Mouse (Mus musculus) CH12.LX (cell line): ENCODE results near the gene Aaas. TPM values are rescaled to one million over a fixed set of nuclear protein-coding genes. Genes with fewer than 3 reads are reported as not detected.

Experiments used
- DNase-seq: peaks from one replicate; pipeline ENCODE4 v3.0.0-alpha.2; 2013; ENCODE audit errors: extremely low read depth
- H3K27ac ChIP-seq: 2 replicates; pipeline ENCODE4 v1.5.1; 2012; ENCODE audit warnings: low read depth, mild to moderate bottlenecking, control low read depth, moderate library complexity; ENCODE audit not compliant: insufficient read depth
- H3K27me3 ChIP-seq: replicated peaks from 2 replicates; pipeline ENCODE3; 2012; ENCODE audit warnings: inconsistent platforms
- H3K36me3 ChIP-seq, 2 experiments: replicated peaks in 1 of 2; 2 replicates each; pipeline versions ENCODE3 to v1.6.1; 2012; ENCODE audit warnings: inconsistent platforms in 1 of 2, low read length in 1 of 2, mild to moderate bottlenecking in 1 of 2, mixed read lengths in 1 of 2, moderate library complexity in 1 of 2; ENCODE audit not compliant: control insufficient read depth in 1 of 2, insufficient read depth in 1 of 2
- H3K4me1 ChIP-seq, 2 experiments: 2 replicates each; pipeline ENCODE4 v1.6.1; 2012; ENCODE audit warnings: inconsistent platforms in 1 of 2, moderate library complexity in 1 of 2; ENCODE audit not compliant: insufficient read depth in 2 of 2, control insufficient read depth in 1 of 2
- H3K4me2 ChIP-seq: 2 replicates; pipeline ENCODE4 v1.6.1; 2012; ENCODE audit warnings: low read depth, mild to moderate bottlenecking, control low read depth; ENCODE audit not compliant: poor library complexity, insufficient read depth, severe bottlenecking
- H3K4me3 ChIP-seq, 3 experiments: fragments of 150-350 bp in 1 of 3; sonication (generic) in 1 of 3; replicated peaks in 1 of 3; 2 replicates each; pipeline versions ENCODE3 to v1.5.1; 2011 to 2012; ENCODE audit warnings: low read depth in 2 of 3, low read length in 2 of 3, mild to moderate bottlenecking in 2 of 3, moderate library complexity in 2 of 3, control low read depth in 1 of 3, improper control_type of control experiment in 1 of 3, inconsistent platforms in 1 of 3, mixed read lengths in 1 of 3; ENCODE audit not compliant: poor library complexity in 1 of 3
- H3K79me2 ChIP-seq: replicated peaks from 2 replicates; pipeline ENCODE4 v1.6.1; 2012; ENCODE audit warnings: mild to moderate bottlenecking, moderate library complexity; ENCODE audit not compliant: control insufficient read depth, poor library complexity, insufficient read depth, severe bottlenecking; ENCODE audit errors: extremely low read depth
- H3K9ac ChIP-seq: 2 replicates; pipeline ENCODE4 v1.6.1; 2012; ENCODE audit warnings: low read depth, mild to moderate bottlenecking, control low read depth, moderate library complexity; ENCODE audit not compliant: insufficient read depth
- H3K9me3 ChIP-seq: replicated peaks from 2 replicates; pipeline ENCODE3; 2012; ENCODE audit warnings: low read length, inconsistent platforms, mixed read lengths
- BHLHE40 ChIP-seq: IDR thresholded peaks from 2 replicates; pipeline ENCODE4 v1.6.1; 2011; ENCODE audit warnings: mild to moderate bottlenecking, low read depth, low read length, improper control_type of control experiment
- CHD1 ChIP-seq: IDR thresholded peaks from 2 replicates; pipeline ENCODE4 v1.6.1; 2012; ENCODE audit warnings: low read depth, low read length, improper control_type of control experiment, inconsistent platforms
- CHD2 ChIP-seq: IDR thresholded peaks from 2 replicates; pipeline ENCODE4 v1.6.1; 2011; ENCODE audit warnings: low read length, improper control_type of control experiment
- CTCF ChIP-seq, 2 experiments: IDR thresholded peaks in 1 of 2; conservative IDR thresholded peaks in 1 of 2; 2 replicates each; pipeline ENCODE4 v1.5.1; 2011 to 2012; ENCODE audit warnings: low read depth in 2 of 2, low read length in 2 of 2, improper control_type of control experiment in 1 of 2, inconsistent platforms in 1 of 2, mild to moderate bottlenecking in 1 of 2, moderate library complexity in 1 of 2
- E2F4 ChIP-seq: IDR thresholded peaks from 2 replicates; pipeline ENCODE4 v1.6.1; 2011; ENCODE audit warnings: low read depth, low read length, improper control_type of control experiment; ENCODE audit not compliant: insufficient replicate concordance
- ELF1 ChIP-seq: IDR thresholded peaks from 2 replicates; pipeline ENCODE4 v1.6.1; 2014; ENCODE audit warnings: low read depth, mild to moderate bottlenecking, inconsistent platforms, low read length, improper control_type of control experiment
- EP300 ChIP-seq: IDR thresholded peaks from 2 replicates; pipeline ENCODE4 v1.6.1; 2011; ENCODE audit warnings: low read length, improper control_type of control experiment
- ETS1 ChIP-seq: conservative IDR thresholded peaks from 2 replicates; pipeline ENCODE4 v1.6.1; 2012; ENCODE audit warnings: low read depth, mild to moderate bottlenecking, inconsistent platforms, low read length, improper control_type of control experiment, moderate library complexity
- GABPA ChIP-seq: IDR thresholded peaks from 2 replicates; pipeline ENCODE4 v1.6.1; 2012; ENCODE audit warnings: low read depth, low read length, improper control_type of control experiment, inconsistent platforms; ENCODE audit not compliant: insufficient replicate concordance
- HCFC1 ChIP-seq: IDR thresholded peaks from 2 replicates; pipeline ENCODE4 v1.6.1; 2012; ENCODE audit warnings: low read depth, mild to moderate bottlenecking, inconsistent platforms, low read length, improper control_type of control experiment
- IRF4 ChIP-seq: IDR thresholded peaks from 2 replicates; pipeline ENCODE4 v1.6.1; 2014; ENCODE audit warnings: low read depth, mild to moderate bottlenecking, inconsistent platforms, low read length, improper control_type of control experiment
- JUN ChIP-seq: IDR thresholded peaks from 2 replicates; pipeline ENCODE4 v1.6.1; 2011; ENCODE audit warnings: low read depth, mild to moderate bottlenecking, low read length, improper control_type of control experiment, moderate library complexity; ENCODE audit not compliant: insufficient read depth
- JUND ChIP-seq: conservative IDR thresholded peaks from 2 replicates; pipeline ENCODE4 v1.6.1; 2011; ENCODE audit warnings: low read depth, low read length, improper control_type of control experiment
- KAT2A ChIP-seq: IDR thresholded peaks from 2 replicates; pipeline ENCODE4 v1.6.1; 2012; ENCODE audit warnings: low read length, improper control_type of control experiment, inconsistent platforms; ENCODE audit not compliant: insufficient replicate concordance
- MAFK ChIP-seq: IDR thresholded peaks from 2 replicates; pipeline ENCODE4 v1.6.1; 2011; ENCODE audit warnings: low read length, improper control_type of control experiment; ENCODE audit not compliant: insufficient replicate concordance
- MAX ChIP-seq: IDR thresholded peaks from 2 replicates; pipeline ENCODE4 v1.6.1; 2011; ENCODE audit warnings: low read length, improper control_type of control experiment
- MAZ ChIP-seq: IDR thresholded peaks from 2 replicates; pipeline ENCODE4 v1.6.1; 2012; ENCODE audit warnings: low read depth, mild to moderate bottlenecking, inconsistent platforms, low read length, improper control_type of control experiment, moderate library complexity
- MEF2A ChIP-seq: IDR thresholded peaks from 2 replicates; pipeline ENCODE4 v1.6.1; 2014; ENCODE audit warnings: low read depth, mild to moderate bottlenecking, inconsistent platforms, low read length, improper control_type of control experiment, borderline replicate concordance
- MXI1 ChIP-seq: IDR thresholded peaks from 2 replicates; pipeline ENCODE4 v1.6.1; 2011; ENCODE audit warnings: mild to moderate bottlenecking, low read depth, low read length, improper control_type of control experiment
- MYC ChIP-seq: IDR thresholded peaks from 2 replicates; pipeline ENCODE4 v1.6.1; 2011; ENCODE audit warnings: low read depth, mild to moderate bottlenecking, improper control_type of control experiment, low read length
- NELFE ChIP-seq: IDR thresholded peaks from 2 replicates; pipeline ENCODE4 v1.6.1; 2011; ENCODE audit warnings: low read depth, low read length, improper control_type of control experiment
- NRF1 ChIP-seq: IDR thresholded peaks from 2 replicates; pipeline ENCODE4 v1.6.1; 2014; ENCODE audit warnings: low read depth, mild to moderate bottlenecking, inconsistent platforms, low read length, improper control_type of control experiment, moderate library complexity
- PAX5 ChIP-seq: IDR thresholded peaks from 2 replicates; pipeline ENCODE4 v1.6.1; 2012; ENCODE audit warnings: low read length, inconsistent platforms, mixed read lengths
- POLR2A ChIP-seq: IDR thresholded peaks from 2 replicates; pipeline ENCODE4 v1.6.1; 2011; ENCODE audit warnings: low read depth, mild to moderate bottlenecking, improper control_type of control experiment, low read length
- POLR2AphosphoS2 ChIP-seq: IDR thresholded peaks from 2 replicates; pipeline ENCODE4 v1.6.1; 2011; ENCODE audit warnings: low read depth, low read length, improper control_type of control experiment
- RAD21 ChIP-seq: IDR thresholded peaks from 2 replicates; pipeline ENCODE4 v1.6.1; 2011; ENCODE audit warnings: low read depth, mild to moderate bottlenecking, low read length, improper control_type of control experiment, moderate library complexity
- RCOR1 ChIP-seq: conservative IDR thresholded peaks from 2 replicates; pipeline ENCODE4 v1.6.1; 2012; ENCODE audit warnings: low read depth, mild to moderate bottlenecking, inconsistent platforms, low read length, improper control_type of control experiment
- SIN3A ChIP-seq: IDR thresholded peaks from 2 replicates; pipeline ENCODE4 v1.6.1; 2012; ENCODE audit warnings: low read length, improper control_type of control experiment, inconsistent platforms
- SMC3 ChIP-seq: IDR thresholded peaks from 2 replicates; pipeline ENCODE4 v1.6.1; 2011; ENCODE audit warnings: low read depth, low read length, improper control_type of control experiment
- TBP ChIP-seq: conservative IDR thresholded peaks from 2 replicates; pipeline ENCODE4 v1.6.1; 2011; ENCODE audit warnings: low read depth, low read length, improper control_type of control experiment
- TCF12 ChIP-seq: IDR thresholded peaks from 2 replicates; pipeline ENCODE4 v1.6.1; 2014; ENCODE audit warnings: low read depth, mild to moderate bottlenecking, inconsistent platforms, low read length, improper control_type of control experiment
- UBTF ChIP-seq: IDR thresholded peaks from 2 replicates; pipeline ENCODE4 v1.6.1; 2012; ENCODE audit warnings: low read depth, mild to moderate bottlenecking, inconsistent platforms, low read length, improper control_type of control experiment, moderate library complexity
- USF1 ChIP-seq: IDR thresholded peaks from 2 replicates; pipeline ENCODE4 v1.6.1; 2014; ENCODE audit warnings: low read depth, mild to moderate bottlenecking, inconsistent platforms, low read length, improper control_type of control experiment
- USF2 ChIP-seq: conservative IDR thresholded peaks from 2 replicates; pipeline ENCODE4 v1.6.1; 2011; ENCODE audit warnings: low read depth, low read length, improper control_type of control experiment
- ZC3H11A ChIP-seq: IDR thresholded peaks from 2 replicates; pipeline ENCODE4 v1.6.1; 2012; ENCODE audit warnings: low read depth, mild to moderate bottlenecking, inconsistent platforms, low read length, improper control_type of control experiment
- ZKSCAN1 ChIP-seq: IDR thresholded peaks from 2 replicates; pipeline ENCODE4 v1.6.1; 2012; ENCODE audit warnings: low read depth, inconsistent platforms, low read length, improper control_type of control experiment, borderline replicate concordance
- ZMIZ1 ChIP-seq: IDR thresholded peaks from 2 replicates; pipeline ENCODE4 v1.6.1; 2012; ENCODE audit warnings: low read depth, mild to moderate bottlenecking, inconsistent platforms, low read length, improper control_type of control experiment
- ZNF384 ChIP-seq: IDR thresholded peaks from 2 replicates; pipeline ENCODE4 v1.6.1; 2012; ENCODE audit warnings: low read depth, low read length, improper control_type of control experiment, inconsistent platforms
- dilution Hi-C: fragments of 300-500 bp; cut with MboI; formaldehyde crosslinking; loops from 2 replicates; pipeline ENCODE4 v1.14.3; 2020; ENCODE audit warnings: low sequenced_read_pairs; ENCODE audit not compliant: extremely low pct_unique_long_range_greater_than_20kb, extremely low pct_ligation_motif_present
- in situ Hi-C: fragments of 300-500 bp; cut with MboI; formaldehyde crosslinking; loops from 3 replicates; pipeline ENCODE4 v1.14.3; 2019; ENCODE audit warnings: low sequenced_read_pairs, low pct_ligation_motif_present, low pct_unique_long_range_greater_than_20kb, mixed read lengths
- polyA plus RNA-seq: library from polyadenylated mRNA; unstranded; fragments of >175 nt; gene quantifications from 2 replicates; pipeline ENCODE4 v1.2.1, GENCODE M21; 2012; ENCODE audit warnings: low read depth; ENCODE audit not compliant: insufficient read length
- total RNA-seq, 2 experiments: library from RNA; depleted of rRNA; stranded (reverse); fragments of 300-350 nt in 1 of 2; fragments of >200 nt in 1 of 2; gene quantifications; 2 replicates each; pipeline ENCODE4 v1.2.3; 2012 to 2014

Gene Aaas
- total and polyA plus RNA-seq, 3 experiments: 98.3 to 266 (median 126) TPM

GRCm38 (mm10) chr15:102381575-102381974, 31.0 kb upstream of the Aaas start:
- no peaks in the 10 kb centered on the region for H3K36me3 ChIP-seq
- TF ChIP-seq JUND (no peak), KAT2A (no peak), MYC (no peak), MXI1 (no peak), TBP (no peak), ELF1 (peak; percentile 54), IRF4 (no peak), RAD21 (peak; percentile 94), ZNF384 (peak; percentile 58), TCF12 (0 out of 2 replicates have a peak, but pooled peaks have one; percentile 23), CTCF (conservative IDR thresholded peaks at IDR 0.05 in 1 of 2, IDR thresholded peaks at IDR 0.05 in 1 of 2; ENCODE audit: low read depth in 2 of 2, low read length in 2 of 2) (peak; percentile 97 to 98), NRF1 (no peak), ZKSCAN1 (no peak), ZC3H11A (peak; percentile 78), USF2 (no peak), CHD2 (0 out of 2 replicates have a peak, but pooled peaks have one; percentile 15), SIN3A (peak; percentile 45; the same call in 1 of the 2 replicates), ZMIZ1 (no peak), PAX5 (no peak), POLR2AphosphoS2 (no peak), USF1 (no peak), ETS1 (no peak), RCOR1 (0 out of 2 replicates have a peak, but pooled peaks have one; percentile 38), E2F4 (no peak), UBTF (no peak), MAX (peak; percentile 42; the same call in 1 of the 2 replicates), BHLHE40 (no peak), JUN (no peak), CHD1 (no peak), MAZ (no peak), POLR2A (no peak), HCFC1 (no peak), SMC3 (peak; percentile 96), GABPA (no peak), MEF2A (no peak), EP300 (no peak), NELFE (peak; percentile 54; the same call in 1 of the 2 replicates), MAFK (0 out of 2 replicates have a peak, but pooled peaks have one; percentile 27)
- DNase-seq: peak; percentile 81
- peaks cover 0 to 11% of the 10 kb centered on the region in 2 experiments; a peak in 2 of 4 replicates for H3K4me1 ChIP-seq
- H3K27me3 ChIP-seq: peaks cover 7% of the 10 kb centered on the region
- dilution Hi-C loops (no loop called here), in situ Hi-C loops (no loop called here)
- peak overlapping the region; percentile 42 for H3K4me2 ChIP-seq
- H3K9ac ChIP-seq: no peak overlapping the region
- no peaks in the 10 kb centered on the region for H3K79me2 ChIP-seq
- H3K9me3 ChIP-seq: no peaks in the 10 kb centered on the region
- no peak overlapping the region for H3K27ac ChIP-seq
- no peak overlapping the region for H3K4me3 ChIP-seq
